Mouse (Mus musculus): Measurements from ENCODE around the gene Kcns1.
"Not testable (repeated sequence)": the region's sequence is repeated elsewhere in the genome, so short reads cannot be mapped to it uniquely, and the experiment has no call there.

Kcns1 gene

GRCm38 (mm10) chr2:164170902-164171301 lies at the start of gene Kcns1:
Gene Kcns1, minus strand, starts transcription at chr2:164171113.
- DNase-seq (ENCODE audit: low read depth, low spot score): no peak

DNA sequence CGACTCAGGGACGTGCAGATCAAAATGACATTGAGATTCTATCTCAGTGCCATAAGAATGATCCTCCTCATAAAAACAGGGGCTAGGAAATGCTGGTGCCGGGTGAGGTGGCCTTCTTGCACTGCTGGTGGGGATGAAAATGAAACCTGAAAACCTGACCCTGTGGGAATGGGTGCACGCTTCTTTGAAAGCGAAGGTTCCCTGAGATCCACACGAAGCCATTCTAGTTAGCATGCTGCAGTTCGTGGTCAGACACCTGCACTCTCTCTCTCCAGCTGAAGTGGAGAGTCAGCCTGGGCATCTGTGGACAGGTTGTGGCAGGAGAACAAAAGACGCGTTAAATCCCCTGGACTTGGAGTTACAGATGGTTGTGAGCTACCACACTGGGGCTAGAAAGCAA lies 48.4 kb upstream of the Kcns1 start:
- DNase-seq (ENCODE audit: low read depth, low spot score): no peak

DNA sequence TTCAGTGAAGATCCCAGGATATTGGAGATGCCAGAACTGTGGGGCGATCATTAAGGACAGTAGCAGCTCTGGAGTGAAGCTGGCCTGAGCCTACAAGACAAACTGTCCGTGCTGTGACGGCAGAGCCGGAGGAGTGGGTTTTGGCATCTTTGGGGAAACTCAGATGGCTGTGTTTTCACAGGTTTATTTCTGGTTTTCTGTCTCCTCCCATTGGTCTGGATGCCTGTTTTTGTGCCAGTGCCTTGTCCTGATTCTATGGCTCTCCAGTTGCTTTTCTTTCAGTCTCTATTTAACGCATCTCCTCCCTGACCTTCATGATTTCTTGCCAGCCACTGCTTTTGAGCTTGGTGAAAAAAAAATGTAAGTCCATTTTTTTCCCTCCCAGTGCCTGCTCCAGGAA lies 41.8 kb upstream of the Kcns1 start:
- DNase-seq (ENCODE audit: low read depth, low spot score): peak; percentile 43

- no peak for DNase-seq (ENCODE audit: low read depth, low spot score)
Observed at GRCm38 (mm10) chr2:164210892-164211291, 40.0 kb upstream of the Kcns1 start.

- peak; percentile 40 for DNase-seq (ENCODE audit: low read depth, low spot score)
Observed at GRCm38 (mm10) chr2:164206676-164207075, 35.8 kb upstream of the Kcns1 start.

- not testable (repeated sequence) for DNase-seq (ENCODE audit: low read depth, low spot score)
Observed at GRCm38 (mm10) chr2:164206011-164206410, 35.1 kb upstream of the Kcns1 start.

- no peak for DNase-seq (ENCODE audit: low read depth, low spot score)
Observed at GRCm38 (mm10) chr2:164199626-164200327, 28.9 kb upstream of the Kcns1 start, which contains the start of gene Wfdc15a. Gene Wfdc15a, minus strand, starts transcription at chr2:164200130.

- DNase-seq (ENCODE audit: low read depth, low spot score): no peak
Observed at GRCm38 (mm10) chr2:164196700-164196990, 25.7 kb upstream of the Kcns1 start.

- DNase-seq (ENCODE audit: low read depth, low spot score): no peak
Observed at GRCm38 (mm10) chr2:164195971-164196699, 25.2 kb upstream of the Kcns1 start.

GRCm38 (mm10) chr2:164194959-164195630 lies 24.2 kb upstream of the Kcns1 start:
- no peak for DNase-seq (ENCODE audit: low read depth, low spot score)

DNA sequence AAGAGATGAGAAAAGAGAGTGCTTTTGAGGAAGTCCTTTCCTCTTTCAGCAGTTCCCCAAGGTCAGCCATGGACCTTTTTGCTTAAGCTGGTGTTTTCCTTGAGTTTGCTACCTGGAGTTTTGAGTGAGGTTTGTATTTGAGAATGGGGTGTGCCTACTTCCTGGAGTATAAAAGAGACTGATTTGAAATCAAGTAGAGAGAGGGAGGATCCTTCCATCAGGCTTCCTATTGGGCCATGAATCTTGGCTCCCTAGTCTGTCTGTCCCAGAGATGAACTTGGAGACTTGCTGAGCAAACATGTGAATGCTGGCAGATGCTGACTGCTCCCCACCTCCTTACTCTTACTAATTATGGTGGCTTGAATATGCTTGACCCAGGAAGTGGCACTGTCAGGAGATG lies 21.4 kb upstream of the Kcns1 start:
- no peak for DNase-seq (ENCODE audit: low read depth, low spot score)

- DNase-seq (ENCODE audit: low read depth, low spot score): no peak
Observed at GRCm38 (mm10) chr2:164190576-164190975, 19.7 kb upstream of the Kcns1 start, which contains the start of gene Wfdc12. Gene Wfdc12, minus strand, starts transcription at chr2:164190608.

DNA sequence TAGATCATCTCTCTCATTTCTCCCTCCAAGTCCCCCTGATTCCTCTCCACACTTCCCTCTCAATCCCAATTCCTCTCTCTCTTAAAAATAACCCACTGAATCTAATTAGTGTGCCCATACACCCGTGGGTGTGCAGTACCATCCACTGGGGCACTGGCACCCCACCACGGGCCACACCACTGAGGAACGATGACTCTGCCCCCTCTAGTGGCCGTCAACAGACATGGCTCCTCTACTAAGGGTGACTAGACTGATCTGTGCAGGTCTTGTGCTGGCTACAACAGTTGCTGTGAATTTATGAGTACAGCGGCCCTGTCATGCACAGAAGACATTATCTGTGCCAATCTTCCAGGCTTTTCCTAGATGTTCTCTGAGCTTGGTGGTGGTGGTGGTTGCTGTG lies 17.8 kb upstream of the Kcns1 start:
- no peak for DNase-seq (ENCODE audit: low read depth, low spot score)

DNA sequence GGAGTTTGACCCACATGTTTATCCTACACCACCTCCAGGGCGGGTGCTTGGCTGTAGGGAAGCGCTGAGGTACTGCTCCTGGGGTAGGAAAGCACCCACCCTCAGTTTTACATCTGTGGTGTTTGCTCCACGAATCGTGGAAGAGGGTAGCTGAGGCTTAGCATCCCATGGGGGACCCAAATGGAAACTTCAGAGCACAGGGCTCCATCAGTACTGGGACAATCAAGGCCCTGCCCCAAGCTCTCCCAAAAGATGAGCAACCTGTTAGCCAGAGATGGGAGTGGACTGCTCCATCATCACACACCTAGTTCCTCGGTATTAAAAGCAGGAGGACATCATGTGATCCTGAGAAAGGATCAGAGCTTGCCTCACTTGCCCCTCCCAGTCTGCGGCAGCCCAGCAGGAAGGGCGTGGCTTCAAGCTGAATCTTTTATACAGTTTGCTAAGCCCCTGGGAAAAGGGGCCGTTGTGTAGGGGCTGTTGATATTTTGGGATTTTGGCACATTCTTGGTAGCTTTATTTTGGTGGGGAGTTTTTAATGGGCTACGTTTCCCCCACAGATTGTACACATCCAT lies 13.3 kb upstream of the Kcns1 start:
- no peak for DNase-seq (ENCODE audit: low read depth, low spot score)

DNA sequence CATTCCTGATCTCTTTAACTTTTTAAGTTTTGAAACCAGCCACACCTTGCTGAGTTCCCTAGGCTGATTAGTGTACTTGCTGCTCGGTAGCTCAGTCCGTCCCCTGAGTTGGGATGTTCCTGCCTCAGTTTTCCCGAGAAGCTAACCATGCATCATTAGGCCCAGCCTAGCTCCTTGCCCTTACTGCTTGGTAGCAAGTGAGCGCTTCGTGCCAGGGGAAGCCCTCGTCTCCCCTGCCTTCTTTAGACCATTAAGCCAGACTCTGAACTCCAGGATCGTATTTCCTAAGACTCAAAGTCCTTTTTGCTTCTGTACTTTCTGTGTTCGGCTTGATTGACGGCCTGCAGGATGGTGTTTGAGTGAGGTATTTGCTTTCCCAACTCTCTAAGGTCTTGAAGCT lies 12.4 kb upstream of the Kcns1 start:
- DNase-seq (ENCODE audit: low read depth, low spot score): no peak

DNA sequence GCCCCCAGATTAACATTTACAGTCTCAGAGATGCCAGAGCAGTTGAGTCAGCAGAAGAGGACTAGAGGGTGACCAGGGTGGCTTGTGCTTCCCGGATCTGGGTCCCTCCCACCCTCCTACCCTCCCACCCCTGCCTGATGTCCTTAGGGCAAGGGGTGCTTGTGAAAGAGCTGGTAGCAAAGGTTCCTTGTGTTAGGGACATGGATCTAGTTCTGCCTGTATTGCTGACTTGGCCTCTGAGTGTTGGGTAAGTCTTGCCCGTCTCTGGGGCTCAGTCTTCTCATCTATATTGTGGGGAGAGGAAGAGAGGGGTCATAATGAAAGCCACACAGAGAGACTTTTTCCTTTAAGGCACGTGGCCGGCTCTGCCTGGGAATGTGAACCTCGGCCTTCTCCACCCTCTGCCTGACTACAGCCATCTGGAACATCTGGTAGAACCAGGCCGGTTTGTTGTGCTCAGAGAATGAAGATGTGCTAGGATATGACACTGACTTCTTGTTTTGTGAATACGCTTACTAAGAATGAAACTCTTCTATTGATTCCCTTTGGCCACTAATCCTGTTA lies 11.9 kb upstream of the Kcns1 start, which contains the start of gene Wfdc5:
Gene Wfdc5, minus strand, starts transcription at position 51 of the 564 bp plus-strand sequence.
- DNase-seq (ENCODE audit: low read depth, low spot score): no peak

DNA sequence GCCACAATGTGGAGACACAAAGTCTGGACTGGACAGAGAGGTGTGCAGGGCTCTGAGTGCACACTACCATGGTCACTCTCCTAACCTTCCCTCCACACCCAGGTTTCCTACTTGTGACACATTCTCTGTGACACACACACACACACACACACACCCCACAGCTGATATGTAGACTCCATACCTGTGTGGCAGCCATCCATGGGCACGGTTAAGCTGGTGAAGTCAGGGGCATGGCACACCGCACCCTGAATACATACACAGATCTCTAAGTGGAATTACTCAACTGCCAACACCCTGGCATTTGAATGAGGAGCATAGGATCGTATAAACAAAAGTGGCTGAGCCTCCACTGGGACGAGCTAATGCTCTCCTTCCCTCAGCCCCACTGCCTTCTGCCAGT lies 9.9 kb upstream of the Kcns1 start:
- DNase-seq (ENCODE audit: low read depth, low spot score): no peak

- no peak for DNase-seq (ENCODE audit: low read depth, low spot score)
Observed at GRCm38 (mm10) chr2:164180124-164180523, 9.2 kb upstream of the Kcns1 start.

DNA sequence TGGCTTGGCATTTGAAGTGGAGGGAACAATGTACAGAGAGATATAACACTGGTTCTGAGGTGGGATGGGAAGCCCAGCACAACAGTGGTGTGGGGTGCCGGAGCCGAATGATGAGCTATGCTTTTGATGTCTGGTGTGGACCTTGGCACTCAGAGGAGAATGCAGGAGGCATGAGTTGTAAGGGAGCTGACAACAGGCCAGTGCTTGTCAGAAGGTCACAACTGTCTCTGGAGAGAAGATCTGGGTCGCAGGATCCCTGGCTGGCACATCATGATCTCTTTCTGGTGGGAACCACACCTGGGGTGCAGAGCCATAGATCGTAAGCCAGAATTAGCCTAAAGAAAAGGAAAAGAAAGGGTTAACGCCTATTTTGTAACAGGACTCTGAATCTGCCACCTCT lies 6.9 kb upstream of the Kcns1 start:
- no peak for DNase-seq (ENCODE audit: low read depth, low spot score)

- no peak for DNase-seq (ENCODE audit: low read depth, low spot score)
Observed at GRCm38 (mm10) chr2:164175850-164176249, 4.9 kb upstream of the Kcns1 start.

DNA sequence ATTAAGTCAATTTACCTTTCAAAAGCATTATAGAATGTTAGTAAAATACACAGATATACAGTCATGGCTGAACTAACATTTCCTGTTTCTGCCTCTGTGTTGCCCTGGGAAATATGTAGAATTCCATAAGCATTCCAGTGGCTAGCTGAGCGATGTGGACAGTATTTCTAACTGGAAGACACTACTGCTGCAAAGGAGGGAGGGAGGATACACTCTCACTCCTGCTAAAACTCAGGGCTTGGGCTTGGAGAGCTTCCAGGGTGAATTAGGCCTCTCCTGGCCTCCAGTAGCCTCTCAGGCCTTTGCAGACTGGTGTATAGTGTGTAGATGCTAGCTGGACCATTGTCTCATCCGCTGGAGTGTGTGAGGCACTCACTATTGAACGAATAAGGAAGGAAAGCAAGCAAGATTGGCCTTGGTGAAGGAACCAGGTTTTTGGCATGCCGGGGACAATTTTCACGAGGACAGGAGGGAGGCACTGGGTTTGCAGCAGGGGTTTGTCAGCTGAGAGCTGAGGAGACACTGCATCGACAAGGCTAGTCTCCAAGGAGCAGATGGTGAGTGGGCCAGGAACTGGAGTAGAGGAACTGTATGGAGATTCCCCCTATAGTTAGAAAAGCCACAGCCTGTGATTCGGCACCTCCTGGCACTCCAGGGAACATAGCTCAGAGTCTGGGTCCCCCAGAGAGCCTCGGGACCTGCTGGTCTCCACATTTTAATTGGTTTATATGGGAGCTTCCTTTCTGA lies 3.9 kb upstream of the Kcns1 start:
- peak; percentile 94 for DNase-seq (ENCODE audit: low read depth, low spot score)

Data from telencephalon, adult 2 months (tissue).